Mouse (Mus musculus) heart, embryonic 11.5 days (tissue): ENCODE data around the gene Rab3b. TPM values are rescaled to one million over a fixed set of nuclear protein-coding genes. Genes with fewer than 3 reads are reported as not detected.
"Not testable (repeated sequence)": the region's sequence is repeated elsewhere in the genome, so short reads cannot be mapped to it uniquely, and the experiment has no call there.

ENCODE experiments used
- ATAC-seq: fragments of 200-750 bp; cut with Nextera tagmentation; replicated peaks from 2 replicates; pipeline ENCODE4 v1.8.0; 2017; ENCODE audit warnings: moderate library complexity; ENCODE audit not compliant: insufficient number of reproducible peaks, low FRiP score, low TSS enrichment
- H3K27ac ChIP-seq: fragments of 300-500 bp; sonication (generic); 2 replicates; pipeline ENCODE4 v1.5.1; 2014; ENCODE audit warnings: mild to moderate bottlenecking, low read depth, low read length
- H3K27me3 ChIP-seq: fragments of 300-500 bp; sonication (generic); 2 replicates; pipeline ENCODE4 v1.6.1; 2014; ENCODE audit warnings: mild to moderate bottlenecking, low read length, mixed read lengths; ENCODE audit not compliant: control insufficient read depth, insufficient read depth
- H3K36me3 ChIP-seq: fragments of 300-500 bp; sonication (generic); 2 replicates; pipeline ENCODE4 v1.6.1; 2014; ENCODE audit warnings: mild to moderate bottlenecking, low read length, moderate library complexity, mixed read lengths; ENCODE audit not compliant: control insufficient read depth, insufficient read depth
- H3K4me1 ChIP-seq: fragments of 300-500 bp; sonication (generic); 2 replicates; pipeline ENCODE4 v1.6.1; 2014; ENCODE audit warnings: low read length; ENCODE audit not compliant: control insufficient read depth, insufficient read depth
- H3K4me2 ChIP-seq: fragments of 300-500 bp; sonication (generic); 2 replicates; pipeline ENCODE4 v1.6.1; 2014; ENCODE audit warnings: mild to moderate bottlenecking, moderate library complexity
- H3K4me3 ChIP-seq: fragments of 300-500 bp; sonication (generic); 2 replicates; pipeline ENCODE4 v1.5.1; 2014; ENCODE audit warnings: low read depth, low read length
- H3K9ac ChIP-seq: fragments of 300-500 bp; sonication (generic); 2 replicates; pipeline ENCODE4 v1.6.1; 2014; ENCODE audit warnings: mild to moderate bottlenecking, low read depth, low read length, moderate library complexity
- H3K9me3 ChIP-seq: fragments of 300-500 bp; sonication (generic); replicated peaks from 2 replicates; pipeline ENCODE4 v1.6.1; 2016; ENCODE audit warnings: low read length; ENCODE audit not compliant: control insufficient read depth
- WGBS: fragments of 180-500 bp; shearing (Covaris S2); extraction: QIAGEN DNeasy Blood & Tissue Kit; methylation state at CpG from one replicate; pipeline ENCODE4 v1.1.7; 2014; ENCODE audit not compliant: insufficient replicate concordance; 5-methylcytosine and 5-hydroxymethylcytosine counted together
- polyA plus RNA-seq: library from polyadenylated mRNA; unstranded; fragments of >200 nt; fragmentation: Nextera tagmentation; extraction: Ambion mirVana; gene quantifications from 2 replicates; pipeline ENCODE4 v1.2.1, GENCODE M21; 2014

Gene Rab3b
- polyA plus RNA-seq, 1 experiment from 2014 or later, result 11.1 TPM

DNA sequence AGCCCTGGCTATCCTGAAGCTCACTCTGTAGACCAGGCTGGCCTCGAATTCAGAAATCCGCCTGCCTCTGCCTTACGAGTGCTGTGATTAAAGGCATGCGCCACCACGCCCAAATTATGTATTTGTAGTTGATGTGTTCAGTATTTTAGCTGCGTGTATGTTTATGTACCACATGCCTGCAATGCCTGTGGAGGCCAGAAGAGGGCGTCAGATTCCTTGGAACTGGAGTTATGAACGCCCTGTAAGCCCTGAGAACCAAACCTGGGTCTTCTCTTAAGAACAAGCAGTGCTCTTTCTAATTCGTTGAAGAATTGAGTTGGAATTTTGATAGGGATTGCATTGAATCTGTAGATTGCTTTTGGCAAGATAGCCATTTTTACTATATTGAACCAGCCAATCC lies 49.1 kb downstream of the Rab3b start:
- not testable (repeated sequence) for H3K36me3 ChIP-seq, H3K9ac ChIP-seq, H3K4me2 ChIP-seq, H3K27me3 ChIP-seq, H3K9me3 ChIP-seq, ATAC-seq, H3K4me1 ChIP-seq, H3K27ac ChIP-seq, H3K4me3 ChIP-seq
- WGBS, result 73% methylated on average over 9 of the region's 9 CpGs

DNA sequence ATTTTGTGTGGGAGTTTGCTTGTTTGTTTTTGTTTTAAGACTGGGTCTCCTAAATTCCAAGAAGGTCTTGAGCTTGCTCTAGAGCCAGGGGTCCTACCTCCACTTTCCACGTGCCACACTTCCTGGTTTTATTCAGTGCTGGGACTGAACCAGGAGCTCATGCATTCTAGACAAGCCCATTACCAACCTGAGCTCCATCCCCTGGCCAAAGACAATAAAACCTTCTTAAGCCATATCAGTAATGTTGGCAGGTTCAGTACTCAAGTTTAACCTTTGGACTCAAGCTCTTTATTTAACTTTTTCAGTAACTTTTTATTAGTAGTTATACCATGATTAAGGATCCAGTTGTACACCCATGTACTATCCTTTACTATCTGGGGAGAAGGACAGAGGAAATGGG lies 54.3 kb downstream of the Rab3b start:
- Histone ChIP-seq H3K27ac (no peak overlapping the region), H3K27me3 (no peaks in the 10 kb centered on the region), H3K9ac (no peak overlapping the region), H3K4me1 (no peaks in the 10 kb centered on the region), H3K4me3 (no peak overlapping the region), H3K4me2 (no peak overlapping the region), H3K9me3 (no peaks in the 10 kb centered on the region), H3K36me3 (no peaks in the 10 kb centered on the region)
- 55% methylated on average over 1 of the region's 1 CpGs for WGBS
- ATAC-seq, result no peak

- no peak overlapping the region for H3K4me3 ChIP-seq
- no peak overlapping the region for H3K4me2 ChIP-seq
- no peak overlapping the region for H3K27ac ChIP-seq
- ATAC-seq, result no peak
- H3K36me3 ChIP-seq, result no peaks in the 10 kb centered on the region
- 85% methylated on average over 4 of the region's 4 CpGs for WGBS
- H3K4me1 ChIP-seq, result no peaks in the 10 kb centered on the region
- no peaks in the 10 kb centered on the region for H3K9me3 ChIP-seq
- no peaks in the 10 kb centered on the region for H3K27me3 ChIP-seq
- H3K9ac ChIP-seq, result no peak overlapping the region
These were observed 56.0 kb downstream of the Rab3b start for GRCm38 (mm10) chr4:108934856-108935255.

- no peaks in the 10 kb centered on the region for H3K9me3 ChIP-seq
- H3K4me2 ChIP-seq, result no peak overlapping the region
- H3K4me3 ChIP-seq, result no peak overlapping the region
- H3K9ac ChIP-seq, result no peak overlapping the region
- no peaks in the 10 kb centered on the region for H3K27me3 ChIP-seq
- H3K4me1 ChIP-seq, result no peaks in the 10 kb centered on the region
- ATAC-seq, result no peak
- 67% methylated on average over 12 of the region's 12 CpGs for WGBS
- H3K36me3 ChIP-seq, result no peaks in the 10 kb centered on the region
- no peak overlapping the region for H3K27ac ChIP-seq
These were observed 59.2 kb downstream of the Rab3b start for GRCm38 (mm10) chr4:108937848-108938771.

DNA sequence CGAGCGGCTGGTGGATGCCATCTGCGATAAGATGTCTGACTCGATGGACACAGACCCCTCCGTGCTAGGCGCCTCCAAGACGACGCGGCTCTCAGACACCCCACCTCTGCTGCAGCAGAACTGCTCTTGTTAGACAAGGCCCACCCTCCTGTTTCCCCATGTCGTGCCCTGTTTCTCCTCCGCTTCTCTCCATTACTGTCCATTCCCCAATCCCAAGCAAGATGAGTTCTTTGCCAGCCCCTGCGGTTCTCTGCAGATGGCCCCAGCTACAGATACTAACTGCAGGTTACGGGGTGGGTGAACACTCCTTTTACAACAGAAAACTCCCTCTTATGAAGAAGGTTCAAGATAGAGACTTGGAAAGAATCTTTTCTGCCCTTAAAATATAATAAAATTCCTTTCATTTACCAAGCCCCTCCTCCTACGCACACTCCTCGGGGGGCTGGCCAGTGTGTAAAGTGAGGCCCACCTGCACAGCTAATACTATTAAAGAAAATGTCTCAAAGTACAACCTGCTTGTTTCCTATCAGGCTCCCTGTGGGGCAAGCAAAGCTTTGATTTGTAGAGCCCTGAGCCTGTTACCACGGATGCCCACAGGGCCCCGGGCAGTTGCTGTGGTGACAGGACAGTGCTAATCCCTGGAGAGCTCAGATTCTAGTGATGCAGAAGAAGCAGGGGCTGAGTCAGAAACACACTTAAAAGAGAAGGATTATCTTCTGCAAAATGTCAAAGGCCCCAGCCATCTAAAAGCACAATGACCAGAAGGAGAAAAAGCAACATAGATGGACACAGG lies 62.0 kb downstream of the Rab3b start:
- Histone ChIP-seq H3K4me3 (no peak overlapping the region), H3K27ac (no peak overlapping the region), H3K4me2 (no peak overlapping the region), H3K4me1 (no peaks in the 10 kb centered on the region), H3K9me3 (no peaks in the 10 kb centered on the region), H3K9ac (no peak overlapping the region), H3K36me3 (no peaks in the 10 kb centered on the region), H3K27me3 (no peaks in the 10 kb centered on the region)
- ATAC-seq, result no peak
- WGBS, result 77% methylated on average over 17 of the region's 17 CpGs

DNA sequence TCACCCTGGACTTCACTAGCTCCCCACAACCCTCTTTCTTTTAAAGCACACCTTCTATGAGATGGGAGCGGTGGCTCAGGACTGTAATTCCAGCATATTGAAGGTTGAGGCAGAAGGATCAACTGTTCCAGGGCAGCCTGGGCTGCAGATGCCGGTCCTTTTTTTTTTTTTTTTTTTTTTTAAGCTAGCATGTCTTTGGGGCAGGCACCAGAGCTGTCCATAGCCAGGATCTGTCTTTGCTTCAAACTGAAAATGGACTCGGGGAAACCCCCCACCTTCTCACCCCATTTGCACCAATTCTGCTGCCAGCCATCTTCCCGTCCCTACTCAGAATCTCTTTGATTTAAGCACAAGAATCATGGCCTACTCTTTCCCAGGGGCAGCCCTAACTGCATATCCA lies 63.3 kb downstream of the Rab3b start:
- Histone ChIP-seq H3K4me3 (no peak overlapping the region), H3K9ac (no peak overlapping the region), H3K27ac (no peak overlapping the region), H3K36me3 (no peaks in the 10 kb centered on the region), H3K4me2 (no peak overlapping the region), H3K4me1 (no peaks in the 10 kb centered on the region), H3K27me3 (no peaks in the 10 kb centered on the region), H3K9me3 (no peaks in the 10 kb centered on the region)
- WGBS, result 65% methylated on average over 4 of the region's 4 CpGs
- ATAC-seq, result no peak

DNA sequence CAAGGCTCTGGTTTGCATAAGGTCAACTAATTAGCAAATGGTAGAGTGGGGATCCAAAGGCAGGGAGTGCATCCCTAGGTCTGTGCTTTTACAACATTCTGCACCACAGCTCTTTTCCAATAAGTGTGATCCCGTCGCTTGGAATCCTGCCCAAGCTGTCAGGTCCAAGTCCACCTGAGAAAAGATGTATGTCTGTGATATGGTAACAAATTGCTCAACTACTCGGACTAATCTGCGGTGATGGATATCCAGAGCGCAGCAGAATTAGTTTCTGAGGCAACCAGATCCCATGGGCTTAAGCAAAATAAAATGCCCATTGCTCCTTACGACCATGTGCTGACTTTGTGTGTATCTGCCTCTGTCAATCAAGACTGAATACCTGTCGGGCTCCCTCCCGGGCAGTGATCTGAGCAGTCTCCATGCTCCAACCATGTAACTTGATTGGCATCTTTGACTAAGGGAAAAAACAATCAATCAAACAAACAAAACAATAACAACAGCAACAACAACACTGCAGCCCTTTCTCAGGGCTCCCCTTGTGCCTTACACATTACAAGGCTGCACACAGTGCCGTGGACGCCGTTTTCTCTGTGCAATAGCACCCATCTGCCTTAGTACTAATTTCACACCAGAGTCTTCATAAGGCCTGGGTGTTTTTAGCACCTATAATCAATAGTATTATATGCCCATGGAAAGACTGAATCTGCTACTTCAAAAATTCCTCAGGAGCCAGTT lies 64.3 kb downstream of the Rab3b start:
- no peaks in the 10 kb centered on the region for H3K4me1 ChIP-seq
- WGBS, result 80% methylated on average over 11 of the region's 11 CpGs
- H3K27ac ChIP-seq, result no peak overlapping the region
- H3K4me3 ChIP-seq, result no peak overlapping the region
- no peak overlapping the region for H3K9ac ChIP-seq
- no peaks in the 10 kb centered on the region for H3K27me3 ChIP-seq
- H3K36me3 ChIP-seq, result no peaks in the 10 kb centered on the region
- no peak for ATAC-seq
- H3K4me2 ChIP-seq, result no peak overlapping the region
- no peaks in the 10 kb centered on the region for H3K9me3 ChIP-seq

GRCm38 (mm10) chr4:108949168-108949567 lies 70.3 kb downstream of the Rab3b start:
- H3K4me3 ChIP-seq, result no peak overlapping the region
- H3K9ac ChIP-seq, result no peak overlapping the region
- no peak overlapping the region for H3K27ac ChIP-seq
- 89% methylated on average over 7 of the region's 7 CpGs for WGBS
- H3K27me3 ChIP-seq, result no peaks in the 10 kb centered on the region
- no peak for ATAC-seq
- no peaks in the 10 kb centered on the region for H3K9me3 ChIP-seq
- no peaks in the 10 kb centered on the region for H3K36me3 ChIP-seq
- H3K4me2 ChIP-seq, result no peak overlapping the region
- H3K4me1 ChIP-seq, result no peaks in the 10 kb centered on the region
